Mouse (Mus musculus): Measurements from ENCODE around the gene Rasa4.

- TF ChIP-seq CTCF (IDR thresholded peaks at IDR 0.05; ENCODE audit: borderline replicate concordance, insufficient read depth, low read length) (0 out of 2 replicates have a peak, but pooled peaks have one; percentile 19), POLR2A (IDR thresholded peaks at IDR 0.05; ENCODE audit: low read depth, low read length) (no peak)
Measured at GRCm38 (mm10) chr5:136045408-136045807, 38.3 kb upstream of the Rasa4 start.
